Mouse (Mus musculus) thymus, postnatal 0 days (tissue): Measurements from ENCODE around the gene Wfs1. TPM values are rescaled to one million over a fixed set of nuclear protein-coding genes. Genes with fewer than 3 reads are reported as not detected.
"Not testable (repeated sequence)": the region's sequence is repeated elsewhere in the genome, so short reads cannot be mapped to it uniquely, and the experiment has no call there.

Source experiments
- DNase-seq: peaks from one replicate; pipeline ENCODE4 v3.0.0-alpha.2; 2015; ENCODE audit warnings: low spot score
- polyA plus RNA-seq: library from polyadenylated mRNA; unstranded; fragments of >200 nt; fragmentation: Nextera tagmentation; extraction: Ambion mirVana; gene quantifications from 2 replicates; pipeline ENCODE4 v1.2.1, GENCODE M21; 2015

The Wfs1 gene
- polyA plus RNA-seq, 1 experiment from 2014 or later = 2.3 TPM

DNA sequence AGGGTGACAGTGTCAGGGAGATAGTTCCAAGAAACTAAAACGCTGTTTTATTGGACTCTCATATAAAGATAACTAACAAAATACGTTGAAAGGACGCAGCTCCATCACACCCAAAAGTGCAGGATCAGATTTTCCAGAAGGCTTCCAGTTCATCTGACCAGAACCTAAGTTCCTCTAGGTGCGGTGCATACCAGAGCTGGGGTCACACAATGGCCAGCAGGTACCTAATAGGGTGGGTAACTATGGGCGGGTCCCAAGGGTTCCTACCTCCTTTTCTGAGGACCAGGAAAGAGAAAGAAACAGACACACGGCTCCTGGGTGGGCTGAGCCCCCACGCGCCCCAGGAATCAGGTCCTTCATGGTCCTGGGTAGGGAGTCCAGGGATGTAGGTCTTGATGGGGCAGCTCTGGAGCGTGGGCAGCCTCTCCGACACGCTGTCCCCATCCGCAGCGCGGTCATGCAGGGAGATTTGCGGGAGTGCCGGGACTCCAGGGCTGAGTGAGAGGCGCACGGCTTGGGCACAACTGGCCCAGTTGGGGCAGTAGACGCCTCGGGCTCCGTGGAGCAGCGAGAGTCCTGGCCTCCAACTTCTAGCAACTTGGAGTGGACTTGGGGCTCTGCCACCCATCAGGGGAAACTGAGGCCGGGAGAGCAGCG lies 753 bp downstream of the Wfs1 start:
- no peak for DNase-seq

DNA sequence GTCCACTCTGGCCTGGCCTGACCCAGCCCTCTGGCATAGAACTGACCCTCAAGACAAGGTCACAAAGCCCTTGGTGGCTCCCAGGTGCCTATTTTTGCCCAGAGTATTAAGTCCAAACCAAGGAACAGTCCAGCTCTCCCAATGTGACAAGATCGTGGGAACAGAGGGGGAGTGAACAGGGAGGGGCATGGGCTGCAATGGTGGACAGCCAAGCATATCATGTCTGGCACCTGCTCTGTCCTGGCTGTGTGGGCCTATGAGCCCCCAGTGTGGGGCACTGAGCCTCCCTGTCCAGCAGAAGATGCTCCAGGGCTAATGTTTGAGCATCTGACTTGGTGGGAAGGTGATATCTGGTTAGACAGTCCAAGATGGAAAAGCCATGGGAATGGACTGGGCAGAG lies 2.4 kb downstream of the Wfs1 start:
- no peak for DNase-seq

DNA sequence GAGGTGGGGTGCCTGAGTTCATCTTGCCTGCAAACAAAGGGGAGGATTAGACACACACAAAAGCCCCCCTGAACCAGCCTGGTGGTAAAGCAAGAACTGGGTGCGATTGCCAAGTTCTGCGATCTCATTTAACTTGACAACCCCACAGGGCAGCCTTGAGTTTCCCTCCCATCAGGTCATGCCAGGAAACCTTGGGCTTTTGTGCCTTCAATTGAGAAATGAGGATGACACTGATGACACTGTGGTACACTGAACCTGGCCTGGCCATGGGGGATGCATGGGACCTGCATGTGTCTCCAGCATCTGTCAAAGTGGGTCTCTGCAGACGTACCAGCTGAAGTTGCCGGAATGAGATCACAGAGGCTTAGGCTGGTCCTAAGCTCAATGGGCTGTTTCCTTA lies 6.7 kb downstream of the Wfs1 start:
- DNase-seq = no peak

DNA sequence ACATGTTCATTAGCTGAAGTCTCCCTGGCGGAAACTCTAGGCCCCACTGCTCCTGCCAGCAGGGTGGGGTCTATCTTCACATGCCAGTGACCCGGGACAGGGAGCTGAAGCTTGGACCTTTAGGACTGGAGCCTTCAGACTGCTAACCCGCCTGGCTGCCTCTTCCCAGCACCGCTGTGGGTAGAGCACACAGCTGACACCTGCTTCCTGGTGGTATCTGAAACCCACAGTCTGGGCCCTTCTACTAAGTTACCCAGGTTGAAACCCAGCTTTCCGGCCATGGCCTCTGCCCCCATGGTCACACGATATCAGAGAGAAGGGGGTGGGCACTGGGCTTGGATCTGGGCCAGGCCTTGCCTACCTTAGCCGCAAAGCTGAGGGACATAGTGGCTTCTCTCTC lies 9.4 kb downstream of the Wfs1 start:
- peak; percentile 64 for DNase-seq

GRCm38 (mm10) chr5:36979001-36979400 lies 10.0 kb downstream of the Wfs1 start:
- DNase-seq = no peak

GRCm38 (mm10) chr5:36977809-36978208 lies 11.2 kb downstream of the Wfs1 start:
- no peak for DNase-seq

DNA sequence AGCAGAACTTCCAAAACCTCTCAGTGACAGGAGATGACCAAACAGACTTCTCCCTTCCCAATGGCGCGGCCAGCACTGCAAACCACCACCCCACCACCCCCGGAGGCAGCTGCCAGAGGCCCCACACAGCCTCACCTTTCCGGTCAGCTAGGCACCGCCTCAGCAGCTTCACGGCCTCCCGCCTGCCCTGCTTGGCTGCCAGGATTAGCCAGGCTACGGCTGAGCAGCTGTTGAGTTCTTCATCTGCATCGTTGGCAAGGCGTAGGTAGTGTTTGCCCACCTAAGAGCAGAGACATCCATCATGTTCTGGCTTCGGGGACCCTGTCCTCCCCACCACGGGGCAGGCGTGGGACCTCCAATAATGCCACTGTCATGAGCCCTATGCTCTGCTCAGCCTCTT lies 13.7 kb downstream of the Wfs1 start:
- no peak for DNase-seq

DNA sequence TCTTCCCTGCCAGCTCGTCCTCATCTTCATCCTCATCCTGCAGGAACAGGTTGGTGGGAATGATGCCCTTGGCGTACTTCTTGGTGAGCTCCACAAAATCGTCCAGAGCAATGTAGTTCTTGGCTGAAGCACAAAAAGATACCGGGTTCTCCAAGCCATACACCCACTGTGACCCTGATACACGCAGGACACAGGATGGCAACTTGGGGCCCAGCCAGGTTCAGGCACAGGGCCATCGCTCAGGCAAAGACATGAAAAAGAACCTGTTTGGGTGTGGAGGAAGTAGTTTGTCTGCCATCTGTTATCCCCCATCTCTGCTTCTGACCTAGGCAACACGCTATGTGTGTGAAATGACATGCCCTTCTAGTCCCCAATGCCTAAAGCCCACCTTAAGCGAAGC lies 17.4 kb downstream of the Wfs1 start:
- no peak for DNase-seq

DNA sequence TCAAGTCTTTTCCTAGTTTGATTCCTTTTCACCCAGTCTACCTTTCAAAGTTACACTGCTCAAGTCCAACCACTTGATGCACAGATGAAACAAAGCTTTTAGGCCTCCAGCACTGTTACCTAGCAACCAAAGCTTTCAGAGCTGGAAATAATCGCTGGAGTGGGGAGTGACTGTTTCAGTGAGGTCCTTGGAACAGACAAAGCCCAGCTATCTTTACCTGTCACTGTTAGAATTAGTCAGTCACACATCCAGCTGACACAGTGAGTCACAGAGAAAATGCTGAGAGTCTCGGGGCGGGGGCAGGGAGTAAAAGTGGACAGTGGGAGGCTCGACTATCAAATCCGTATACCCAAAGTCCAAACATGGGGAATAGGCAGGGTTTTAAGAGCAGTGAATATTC lies 28.5 kb downstream of the Wfs1 start:
- DNase-seq = no peak

- peak; percentile 78 for DNase-seq
Observed at GRCm38 (mm10) chr5:36958837-36959236, 30.2 kb downstream of the Wfs1 start.

DNA sequence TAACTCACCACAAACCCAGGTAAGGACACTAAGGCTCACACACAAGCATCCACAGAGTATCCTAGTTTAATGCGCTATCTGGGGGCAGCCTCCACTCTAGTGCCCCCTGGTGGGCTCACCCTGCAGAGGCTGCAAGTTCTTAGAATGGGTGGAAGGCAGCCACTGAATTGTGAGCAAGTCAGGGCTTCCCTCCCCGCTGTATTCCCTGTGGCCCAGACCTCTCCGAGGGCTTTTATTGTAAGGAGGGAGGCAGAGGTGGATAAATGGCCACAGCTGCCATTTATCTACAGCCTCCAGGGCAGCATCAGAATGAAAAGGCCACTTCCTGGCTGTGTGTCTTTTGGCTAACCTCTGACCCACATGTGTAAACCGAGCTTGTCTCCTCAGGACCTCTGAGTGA lies 33.6 kb downstream of the Wfs1 start:
- peak; percentile 61 for DNase-seq

GRCm38 (mm10) chr5:36952311-36952710 lies 36.7 kb downstream of the Wfs1 start:
- DNase-seq = no peak

DNA sequence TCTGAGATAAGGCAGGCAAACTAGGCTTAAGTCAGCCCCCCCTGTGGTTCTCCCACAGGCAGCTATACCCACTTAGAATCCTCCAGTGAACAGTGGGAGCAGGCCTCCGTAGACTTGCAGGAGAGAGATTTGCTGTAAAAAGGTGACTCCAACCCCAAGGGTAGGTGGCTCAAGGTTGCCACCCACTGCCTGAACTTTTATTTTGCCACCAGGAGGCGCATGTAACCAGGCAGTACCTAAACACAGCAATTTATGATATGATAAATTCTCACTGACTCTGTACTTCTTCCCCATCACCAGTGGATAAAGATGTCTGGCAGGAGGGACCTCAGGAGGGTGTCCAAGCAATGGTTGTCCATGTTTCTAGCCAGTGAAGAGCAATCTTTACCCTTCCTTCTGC lies 38.1 kb downstream of the Wfs1 start:
- DNase-seq = peak; percentile 40

GRCm38 (mm10) chr5:36948831-36949230 lies 40.2 kb downstream of the Wfs1 start:
- DNase-seq = peak; percentile 85

GRCm38 (mm10) chr5:36946445-36946844 lies 42.6 kb downstream of the Wfs1 start:
- peak; percentile 71 for DNase-seq

DNA sequence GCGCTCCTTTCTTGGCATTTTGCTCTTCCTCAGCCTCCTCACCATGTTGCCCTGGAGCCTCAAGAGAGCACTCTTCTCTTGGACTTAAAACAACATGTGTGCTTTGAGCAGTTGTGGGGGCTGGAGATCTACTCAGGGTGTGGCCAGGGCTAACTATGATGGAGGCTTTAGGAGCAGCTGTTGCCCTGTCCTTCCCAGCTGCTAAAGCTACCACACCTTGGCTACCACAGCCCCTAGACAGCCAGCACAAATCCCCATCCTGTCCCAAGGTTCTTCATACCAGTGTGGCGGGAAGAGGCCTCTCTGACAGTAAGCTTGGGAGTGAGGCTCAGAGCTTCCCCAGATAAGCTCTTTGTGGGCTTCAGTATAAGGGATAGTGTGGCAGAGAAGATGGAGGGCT lies 43.3 kb downstream of the Wfs1 start:
- no peak for DNase-seq

- no peak for DNase-seq
Observed at GRCm38 (mm10) chr5:36945102-36945701, 43.8 kb downstream of the Wfs1 start.

DNA sequence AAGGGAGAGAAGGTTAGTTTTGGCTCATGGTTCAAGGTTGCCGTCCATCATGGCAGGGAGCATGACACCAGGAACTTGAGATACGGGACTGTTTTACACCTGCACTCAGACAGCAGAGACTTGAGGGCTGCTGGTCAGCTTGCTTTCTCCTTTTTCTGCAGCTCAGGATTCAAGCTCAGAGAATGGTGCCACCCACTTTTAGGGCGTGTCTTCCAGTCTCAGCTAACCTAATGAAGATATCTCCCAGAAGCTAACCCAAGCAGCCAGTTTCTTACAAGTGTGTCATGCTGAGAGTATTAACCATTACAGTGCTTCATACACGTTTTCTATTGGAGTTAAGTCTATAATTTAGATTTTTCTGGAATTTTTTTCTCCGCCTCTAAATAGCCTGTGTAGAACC lies 44.5 kb downstream of the Wfs1 start:
- no peak for DNase-seq

- no peak for DNase-seq
Observed at GRCm38 (mm10) chr5:36942446-36942845, 46.6 kb downstream of the Wfs1 start.

- not testable (repeated sequence) for DNase-seq
Observed at GRCm38 (mm10) chr5:36938991-36939390, 50.0 kb downstream of the Wfs1 start.

- no peak for DNase-seq
Observed at GRCm38 (mm10) chr5:36938021-36938420, 51.0 kb downstream of the Wfs1 start.

DNA sequence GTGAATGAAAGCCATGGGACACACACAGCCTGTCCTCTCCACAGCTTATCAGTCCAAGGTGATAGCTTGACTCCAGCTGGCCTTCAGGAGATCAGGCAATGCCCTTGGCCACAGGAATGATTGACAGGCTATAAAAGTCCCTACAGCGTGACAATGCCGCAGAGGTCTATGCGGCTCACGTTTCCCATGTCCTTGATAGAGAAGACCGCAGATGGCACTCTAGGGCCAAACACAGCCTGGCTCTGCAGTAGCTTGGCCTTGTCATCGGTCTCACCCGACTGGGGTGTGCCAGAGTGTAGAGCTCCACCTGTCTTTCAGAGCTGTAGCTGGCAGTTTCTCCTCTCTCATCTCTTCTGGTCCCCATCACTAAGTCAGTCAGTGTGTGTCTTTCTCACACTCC lies 52.5 kb downstream of the Wfs1 start:
- DNase-seq = no peak
